Mouse (Mus musculus) cerebellum, postnatal 4 days (tissue): ENCODE measurements at regions not wholly inside any gene's neighbourhood (a gene's known extent, or its start where the extent isn't known, plus 50 kb on each side); places are given as distances from the start of the nearest gene placed in this dataset.

Experiments
- DNase-seq, 2 experiments: peaks; one replicate each; pipeline ENCODE4 v3.0.0; 2022; ENCODE audit warnings: low spot score in 2 of 2, mixed read lengths in 1 of 2

DNA sequence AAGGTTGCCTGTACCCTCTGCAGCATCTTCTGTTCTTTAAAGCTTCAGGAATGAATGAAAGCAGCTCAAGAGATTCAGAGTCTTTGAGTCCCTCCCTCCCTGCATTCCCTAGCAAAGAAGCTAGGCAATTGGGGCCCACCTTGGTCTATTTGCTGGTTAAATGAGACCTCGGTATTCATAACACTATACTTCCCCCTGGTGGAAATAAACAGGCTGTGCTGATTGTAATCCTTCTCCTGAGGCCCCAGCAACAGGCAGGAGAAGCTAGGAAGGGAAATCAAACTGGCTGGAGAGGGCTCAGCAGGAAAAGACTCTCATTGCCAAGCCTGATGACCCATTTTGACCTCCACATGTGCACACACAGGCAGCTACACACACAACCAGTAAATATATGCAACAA is 137.1 kb downstream of the Sh3bp4 start:
- DNase-seq = peak; percentile 16 to 18

DNA sequence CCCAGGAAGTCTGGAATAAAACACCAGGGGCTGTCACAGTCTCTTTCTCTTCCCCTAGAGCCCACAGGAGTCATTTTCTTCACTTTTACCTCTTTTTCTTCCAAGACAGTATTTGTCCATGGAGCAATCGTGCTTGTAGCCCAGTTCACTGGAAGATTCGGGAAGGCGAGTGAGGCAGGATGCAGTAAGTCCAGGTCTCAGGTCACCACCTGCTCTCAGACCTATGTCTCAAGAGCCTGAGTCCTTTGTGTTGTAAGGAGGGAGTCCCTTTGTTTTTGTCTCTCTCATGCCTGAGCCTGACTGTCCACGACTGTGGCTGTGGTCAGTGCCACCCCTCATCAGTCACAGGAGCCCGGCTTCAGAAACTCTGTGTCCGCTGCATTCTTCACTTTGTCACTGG is 140.9 kb downstream of the Sh3bp4 start:
- DNase-seq = no peak

DNA sequence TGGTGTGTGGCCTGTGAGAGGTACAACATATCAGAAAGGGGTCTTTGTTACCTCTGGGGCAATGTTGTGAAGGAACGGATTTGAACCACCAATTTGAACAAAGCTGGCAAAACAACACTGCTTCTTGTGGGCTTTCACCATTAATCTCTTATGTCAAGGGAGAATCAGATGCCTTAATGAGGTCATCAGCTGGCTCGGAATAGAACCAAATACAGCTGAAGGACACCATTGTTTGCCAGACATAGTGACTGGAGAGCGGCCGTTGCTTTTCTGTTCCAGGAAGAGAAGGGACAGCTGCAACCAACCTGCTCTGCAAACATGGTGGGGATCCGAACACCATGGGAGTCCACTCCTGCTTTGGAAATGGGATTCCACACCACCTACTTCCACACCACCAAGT is 158.2 kb downstream of the Sh3bp4 start:
- DNase-seq = no peak

DNA sequence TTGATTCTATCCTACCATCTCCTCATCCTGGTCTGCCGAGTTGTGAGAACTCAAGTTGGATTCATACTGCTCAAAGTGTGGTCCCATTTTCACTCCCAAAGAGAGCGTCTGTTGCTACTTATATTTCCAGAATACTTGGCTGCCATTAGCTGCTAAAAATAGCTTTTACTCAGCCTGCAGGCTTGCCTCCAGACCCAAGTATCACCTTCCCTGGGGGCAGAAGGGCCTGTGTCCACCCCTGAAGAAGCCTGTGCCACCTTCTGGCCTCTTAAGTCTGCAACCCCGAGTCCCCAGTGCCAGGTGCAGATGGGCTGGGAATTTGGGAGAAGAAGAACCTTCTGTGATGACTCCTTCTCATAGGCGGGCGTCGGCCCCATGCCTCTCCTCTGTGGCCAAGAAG is 161.5 kb downstream of the Sh3bp4 start:
- peak in 1 of 2 experiments; percentile 12 for DNase-seq

DNA sequence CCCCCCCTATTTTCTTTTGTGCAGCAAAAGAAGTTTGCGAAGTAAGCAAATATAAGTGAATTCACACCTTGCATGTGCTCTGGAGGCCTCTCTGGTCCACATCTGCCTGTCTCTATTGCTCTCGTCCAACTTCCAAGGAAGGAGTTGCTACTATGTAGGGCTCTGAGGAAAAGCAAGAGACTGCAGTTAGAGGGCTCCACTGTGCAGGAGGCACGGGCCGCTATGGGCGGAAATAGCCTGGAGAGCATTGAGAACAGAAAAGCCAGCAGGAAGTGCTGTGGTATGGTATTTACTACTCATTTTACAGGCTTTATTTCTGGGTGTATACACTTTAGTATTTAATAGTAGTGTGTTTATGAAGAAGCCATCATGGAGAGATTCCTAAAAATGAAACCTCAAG is 162.2 kb downstream of the Sh3bp4 start:
- DNase-seq = peak in 1 of 2 experiments; percentile 16

DNA sequence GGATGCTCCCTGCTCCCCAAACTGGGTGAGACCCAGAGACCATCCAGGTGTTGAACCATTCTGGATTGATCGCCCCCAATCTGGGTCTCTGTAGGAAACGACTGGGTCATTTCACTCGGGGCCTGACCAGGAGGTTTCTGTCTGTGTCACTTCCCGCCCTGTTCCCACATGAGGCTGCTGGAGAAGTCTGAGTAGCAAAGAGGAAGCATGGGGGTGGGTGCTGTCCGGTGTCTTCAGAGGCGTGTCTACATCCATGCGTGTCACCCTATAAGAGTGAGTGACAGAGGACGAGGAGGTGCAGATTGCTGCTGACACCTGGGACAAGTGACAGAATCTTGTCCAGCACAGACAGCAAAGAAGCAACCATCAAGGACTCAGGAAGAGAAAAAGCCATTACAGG is 164.7 kb downstream of the Sh3bp4 start:
- peak in 1 of 2 experiments; percentile 16 for DNase-seq

DNA sequence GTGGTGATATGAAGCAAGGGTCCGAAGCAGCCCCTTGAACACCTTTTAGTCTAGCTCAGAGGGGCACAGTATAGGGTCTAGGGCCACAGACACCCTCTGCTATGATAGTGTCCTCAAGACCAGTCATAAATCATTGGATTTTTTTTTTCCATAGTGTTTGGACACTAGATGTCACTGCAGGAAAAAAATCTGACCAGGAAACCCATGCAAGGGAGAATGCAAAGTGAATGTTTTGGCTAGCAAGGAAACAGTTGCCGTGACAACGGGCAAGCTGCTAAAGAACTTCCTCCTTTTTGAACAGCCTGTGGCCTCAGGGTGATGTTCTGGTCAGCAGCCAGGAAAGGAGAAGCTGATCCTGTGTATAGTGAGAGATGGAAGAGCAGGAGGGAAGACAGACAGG is 165.1 kb downstream of the Sh3bp4 start:
- DNase-seq = peak; percentile 29 to 69

DNA sequence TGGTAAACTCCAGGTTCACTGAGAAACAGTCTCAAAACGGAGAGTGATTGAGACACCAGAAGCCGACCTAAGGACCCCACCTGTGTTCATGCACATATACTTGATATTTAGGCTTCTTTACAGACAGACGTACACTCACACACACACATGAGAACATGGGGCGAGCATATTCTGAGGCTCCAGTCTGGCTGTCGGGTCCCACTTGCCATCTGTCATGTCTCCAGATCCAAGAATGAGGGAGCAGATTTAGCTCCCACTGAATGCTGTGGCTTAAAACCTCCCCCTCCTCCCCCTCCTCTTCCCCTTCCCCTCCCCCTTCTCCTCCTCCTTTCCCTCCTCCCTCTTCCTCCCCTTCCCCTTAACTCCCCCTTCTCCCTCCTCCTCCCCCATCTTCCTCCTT is 167.5 kb downstream of the Sh3bp4 start:
- peak in 1 of 2 experiments; percentile 5 for DNase-seq

DNA sequence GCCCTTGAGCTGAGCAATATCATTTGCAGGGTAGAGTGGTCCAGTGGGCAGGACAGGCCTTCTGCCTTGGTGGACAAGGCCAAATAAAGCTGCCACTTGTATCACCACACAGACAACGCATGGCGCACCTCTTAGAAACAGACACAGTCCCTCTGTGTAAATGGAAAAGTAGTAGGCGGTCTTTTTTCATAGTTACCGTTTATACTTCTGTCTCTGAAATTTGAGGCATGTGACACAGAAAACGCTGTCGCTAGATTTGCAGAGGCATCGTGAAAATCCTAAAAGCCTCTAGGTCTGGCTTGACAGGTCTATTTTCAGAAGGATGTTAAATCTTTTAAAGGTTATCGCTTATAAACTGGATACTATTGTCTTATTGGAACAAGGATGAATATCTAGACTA is 174.4 kb downstream of the Sh3bp4 start:
- peak in 1 of 2 experiments; percentile 0 for DNase-seq

DNA sequence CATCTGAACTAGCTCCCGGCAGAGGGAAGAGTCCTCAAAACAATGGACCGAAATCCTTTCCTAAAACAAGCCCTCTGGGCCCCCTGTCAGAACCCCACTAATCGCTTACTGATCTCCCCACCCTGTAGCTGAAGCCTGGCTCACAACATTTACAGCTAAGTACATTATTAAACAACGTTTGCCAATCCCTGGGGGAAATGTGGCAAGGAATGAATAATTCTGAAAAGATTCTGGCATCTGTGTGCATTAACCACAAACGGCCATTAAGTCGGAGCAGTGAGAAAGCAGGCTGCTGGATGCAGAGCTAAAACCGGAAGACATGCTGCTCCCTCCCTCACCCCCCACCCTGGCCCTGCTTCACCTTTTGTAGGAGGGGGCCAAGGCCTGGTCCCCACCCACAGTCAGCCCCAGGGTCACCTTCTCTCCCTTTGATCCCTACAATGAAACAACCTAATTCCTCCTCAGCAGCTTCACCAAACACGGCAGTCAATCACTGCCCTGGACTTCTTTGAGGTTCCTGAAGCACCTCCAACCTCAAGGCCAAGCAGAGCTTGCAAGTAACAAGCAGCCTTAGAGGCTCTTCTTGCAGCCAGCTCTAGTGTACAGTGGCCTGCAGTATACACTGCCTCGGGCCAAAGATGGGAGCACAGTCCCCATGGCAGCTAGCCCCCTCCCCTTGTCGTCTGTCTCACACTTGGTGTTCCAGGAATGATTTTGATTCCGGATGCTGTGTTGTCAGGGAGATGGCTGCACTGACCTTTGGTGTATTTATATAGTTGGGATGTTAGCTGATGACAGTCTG is 175.2 kb downstream of the Sh3bp4 start:
- peak in 1 of 2 experiments; percentile 17 for DNase-seq

DNA sequence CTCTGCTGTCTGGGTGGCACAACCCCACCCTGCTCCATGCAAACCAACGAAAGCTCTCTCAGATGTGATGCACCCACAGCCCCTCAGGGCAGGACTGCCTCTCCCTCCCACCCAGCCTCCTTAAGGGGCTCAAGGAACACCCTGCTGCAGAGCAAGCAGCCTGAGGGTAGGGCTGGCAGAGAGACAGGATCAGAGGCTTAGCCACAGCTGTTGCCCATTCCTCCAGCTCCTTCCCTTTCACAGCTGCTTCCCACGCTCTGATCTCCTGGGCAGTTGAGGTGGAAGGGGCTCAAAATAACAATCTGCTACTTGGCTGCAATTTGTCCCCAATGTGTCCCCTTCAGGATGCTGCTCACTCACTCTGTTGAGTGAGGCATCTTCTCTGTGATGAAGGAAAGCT is 181.5 kb downstream of the Sh3bp4 start:
- no peak for DNase-seq

DNA sequence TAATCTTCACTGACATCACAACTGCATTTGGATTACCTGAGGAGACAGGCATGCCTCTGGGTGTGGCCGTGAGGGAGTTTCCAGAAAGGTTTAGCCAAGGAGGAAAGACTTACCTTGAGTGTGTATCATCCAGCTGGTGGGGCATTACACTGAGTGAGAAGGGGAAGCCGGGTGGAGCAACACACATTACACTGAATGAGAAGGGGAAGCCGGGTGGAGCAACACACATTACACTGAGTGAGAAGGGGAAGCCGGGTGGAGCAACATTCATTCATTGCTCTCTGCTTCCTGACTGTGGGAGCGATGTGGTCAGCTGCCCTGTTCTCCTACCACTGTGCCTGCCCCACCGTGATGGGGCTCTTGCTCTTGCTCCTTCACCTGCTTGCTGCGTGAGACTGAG is 182.3 kb downstream of the Sh3bp4 start:
- no peak for DNase-seq

DNA sequence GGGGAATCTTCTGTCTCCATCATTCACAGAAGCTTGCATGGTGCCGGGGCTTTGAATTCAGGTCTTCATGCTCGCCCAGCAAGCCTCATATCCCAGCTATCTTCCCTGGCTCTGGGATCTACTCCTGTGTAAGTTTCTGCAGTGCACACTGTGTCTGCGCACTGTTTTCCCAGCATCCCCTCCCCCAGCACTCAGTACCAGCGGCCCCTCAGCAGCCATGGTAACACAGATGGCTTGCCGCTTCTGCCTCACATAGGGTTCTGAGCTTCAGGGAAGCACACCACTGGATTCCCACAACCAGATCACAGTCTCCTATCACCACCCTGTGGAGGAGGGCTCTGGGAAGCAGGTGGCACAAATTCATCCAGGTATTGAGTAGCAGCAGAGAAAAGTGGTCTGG is 187.7 kb downstream of the Sh3bp4 start:
- DNase-seq = no peak

DNA sequence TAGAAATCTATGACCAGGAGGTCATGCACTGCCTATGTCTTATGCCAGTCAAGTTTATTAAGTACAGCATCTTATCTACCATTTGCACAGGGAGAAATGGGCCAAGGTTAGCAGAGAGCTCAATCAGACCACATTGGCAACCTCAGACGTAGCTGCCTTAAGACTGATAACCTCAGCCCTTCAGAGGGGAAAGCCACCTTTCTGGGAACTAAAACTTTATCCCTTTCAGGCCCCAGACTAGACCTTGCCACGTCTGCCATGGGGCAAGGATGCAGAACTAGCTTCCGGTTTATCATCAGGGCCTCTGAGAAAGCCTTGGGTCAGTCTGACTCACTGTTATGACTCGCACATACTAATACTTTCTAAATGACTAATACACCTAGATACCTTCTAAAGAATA is 188.8 kb upstream of the Agap1 start:
- no peak for DNase-seq

DNA sequence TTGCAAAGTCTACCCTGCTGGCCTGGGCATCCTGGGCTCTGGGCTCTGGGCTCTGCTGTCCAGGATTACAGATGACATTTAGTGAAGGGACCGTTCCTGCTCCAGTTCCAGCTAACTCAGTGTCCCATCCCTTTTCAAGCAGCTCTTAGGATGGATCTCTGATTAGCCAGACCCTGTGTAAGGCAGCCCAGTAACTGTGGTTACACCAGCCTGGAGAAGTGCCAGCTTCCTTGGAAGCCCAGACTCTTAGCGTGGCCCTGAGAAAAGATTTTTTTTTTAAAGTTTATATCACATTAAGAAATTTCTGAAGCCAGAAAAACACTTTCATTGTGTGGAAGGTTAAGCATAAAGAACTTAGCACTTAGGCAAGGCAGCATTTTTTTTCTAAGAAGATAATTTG is 185.8 kb upstream of the Agap1 start:
- DNase-seq = no peak

DNA sequence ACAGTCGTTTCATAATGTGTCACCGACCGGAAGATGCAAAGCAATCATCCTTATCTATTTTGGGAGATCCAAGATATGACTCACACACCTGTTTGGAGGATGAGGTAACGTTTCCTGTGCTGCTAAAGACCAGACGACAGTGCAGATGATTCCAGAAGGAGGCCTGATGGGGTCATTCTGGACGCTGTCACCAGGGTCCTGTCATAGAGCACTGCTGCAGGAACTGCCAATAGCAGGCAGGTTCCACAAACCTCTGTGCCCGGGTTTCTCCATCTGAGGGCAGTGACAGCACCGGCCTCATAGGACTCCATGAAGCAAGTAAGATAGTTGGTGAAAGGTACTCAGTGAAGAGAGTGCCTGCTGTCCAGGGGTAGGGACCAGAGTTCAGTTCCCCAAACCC is 182.9 kb upstream of the Agap1 start:
- no peak for DNase-seq

DNA sequence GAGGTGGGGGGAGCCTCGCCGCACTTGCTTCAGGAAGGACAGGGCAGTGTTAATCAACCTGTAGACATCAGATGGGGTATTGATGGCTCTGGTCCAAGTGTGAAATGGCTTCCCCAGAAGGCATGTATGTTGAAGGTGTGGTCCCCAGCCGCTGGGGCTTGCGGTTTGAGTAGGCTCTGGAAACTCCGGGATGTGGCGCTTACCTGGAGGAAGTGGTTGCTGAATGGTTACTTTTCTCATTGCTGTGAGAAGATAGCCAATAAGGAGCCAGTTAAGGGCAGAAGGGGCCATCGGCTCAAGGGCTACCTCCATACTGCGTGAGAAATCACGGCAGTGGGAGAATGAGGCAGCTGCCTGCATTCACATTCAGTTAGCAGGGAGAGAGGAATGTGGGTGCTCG is 181.6 kb upstream of the Agap1 start:
- DNase-seq = no peak

DNA sequence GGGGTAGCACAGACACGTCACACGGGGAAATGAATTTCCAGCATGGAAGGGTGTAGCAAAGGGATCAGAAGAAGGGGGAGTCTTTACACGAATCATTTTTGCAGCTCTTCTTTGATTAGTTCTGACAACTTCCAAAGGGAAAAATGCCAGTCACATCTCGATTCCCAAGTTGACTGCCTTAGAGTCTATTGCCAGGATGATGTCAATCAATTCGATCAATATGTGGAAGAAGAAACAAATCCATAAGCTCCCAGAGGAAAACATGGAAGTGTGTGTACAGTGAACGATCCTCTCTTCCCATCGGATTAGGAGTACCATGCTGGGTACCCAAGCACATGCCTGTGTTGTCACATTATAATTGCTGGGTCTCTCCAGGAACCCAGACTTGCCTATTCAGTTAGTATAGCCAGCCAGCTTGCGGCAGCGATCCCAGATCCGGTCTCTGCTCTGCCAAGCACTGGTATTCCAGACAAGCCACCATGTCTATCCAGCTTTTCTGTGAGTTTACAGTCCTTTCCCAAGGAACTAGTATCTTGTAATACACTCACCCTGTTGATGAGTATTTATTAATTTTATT is 180.7 kb upstream of the Agap1 start:
- no peak for DNase-seq

DNA sequence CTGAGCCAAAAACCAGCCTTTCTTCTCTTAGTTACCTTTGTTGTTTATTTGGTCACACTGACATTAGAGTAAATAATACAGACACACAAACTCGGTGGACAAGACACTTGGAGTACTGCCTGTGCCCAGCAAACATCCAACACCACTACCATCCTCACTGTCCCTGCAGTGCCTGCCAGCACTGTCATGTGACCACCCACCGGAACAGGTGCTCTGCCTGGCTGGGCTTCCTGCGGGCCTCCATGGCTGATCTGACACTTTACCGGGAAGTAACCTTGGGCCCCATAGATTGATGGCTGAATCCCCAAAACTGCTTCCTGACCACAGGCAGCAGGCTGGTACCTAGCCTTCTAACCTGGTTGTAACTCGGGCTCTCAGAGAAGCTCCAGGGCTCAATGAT is 175.2 kb upstream of the Agap1 start:
- DNase-seq = no peak

DNA sequence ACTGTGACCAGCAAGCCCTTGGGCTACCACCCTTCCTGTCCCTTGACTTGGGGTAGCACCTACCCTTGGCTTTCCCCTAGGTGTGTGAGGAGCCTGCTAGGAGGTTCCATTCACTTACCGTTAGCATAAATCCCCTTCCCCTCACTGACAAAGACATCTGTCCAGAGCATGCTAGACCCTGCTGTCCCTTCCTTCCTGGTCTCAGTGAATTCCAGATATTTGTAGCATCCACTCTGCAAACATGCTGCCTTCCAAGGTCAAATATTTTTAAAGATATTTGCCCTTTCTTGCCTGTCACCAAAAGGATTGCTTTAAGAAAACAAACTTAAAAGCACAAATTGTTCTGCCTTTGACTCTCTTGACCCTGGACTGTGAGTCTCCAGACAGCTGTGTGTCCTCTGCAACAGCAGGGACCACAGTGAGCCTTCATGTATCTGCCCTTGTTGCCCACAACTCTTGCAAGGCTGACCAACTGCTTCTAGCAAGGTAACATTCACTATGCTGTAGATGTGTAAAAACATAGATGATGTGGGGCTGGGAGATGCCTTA is 173.4 kb upstream of the Agap1 start:
- DNase-seq = no peak

DNA sequence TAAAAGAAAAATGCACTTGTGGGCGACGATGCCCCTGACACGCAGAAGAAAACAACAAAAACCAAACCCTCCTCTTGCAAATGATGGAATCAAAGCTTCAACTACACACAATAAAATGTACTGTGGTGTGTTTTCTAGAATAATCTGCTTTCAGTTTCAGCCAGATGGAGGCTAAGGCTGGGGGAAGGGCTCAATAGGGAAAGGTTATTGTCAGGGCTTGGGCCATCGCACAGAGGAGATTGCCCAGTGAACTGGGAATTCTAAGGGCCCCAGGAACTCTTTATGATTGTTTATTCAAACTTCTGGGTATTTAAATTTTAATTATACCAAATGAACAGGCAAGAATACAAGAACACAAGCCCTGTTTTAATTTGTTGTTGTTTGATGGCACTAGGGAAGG is 169.6 kb upstream of the Agap1 start:
- no peak for DNase-seq

DNA sequence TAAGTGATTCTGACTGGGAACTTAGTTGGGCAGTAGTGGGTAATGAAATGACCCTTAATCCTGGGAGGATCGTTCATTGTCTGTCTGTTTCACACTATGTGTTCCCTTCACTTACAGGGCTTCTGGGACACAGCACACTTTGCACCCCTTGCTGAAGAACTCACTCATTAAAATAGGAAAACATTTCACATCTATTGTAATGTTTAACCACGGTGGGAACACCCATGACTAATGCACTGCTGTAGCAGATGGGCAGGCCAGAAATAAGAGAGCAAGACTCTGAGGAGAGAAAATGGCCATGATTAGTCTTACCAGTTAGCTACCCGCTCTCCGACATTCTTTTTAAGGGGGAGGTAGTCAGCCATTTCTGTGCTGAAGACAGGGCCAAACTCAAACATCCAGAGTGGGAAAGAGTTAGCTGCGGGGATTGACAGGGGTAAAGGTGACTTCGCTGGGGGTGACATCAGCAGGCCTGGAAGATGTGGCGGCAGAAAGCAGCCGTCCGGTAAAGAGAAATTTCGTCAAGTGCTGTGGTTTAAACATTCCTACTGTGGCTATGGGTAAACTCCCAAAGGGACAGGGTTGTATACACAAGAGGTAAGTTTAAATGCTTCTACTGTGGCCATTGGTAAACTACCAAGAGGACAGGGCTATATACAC is 167.3 kb upstream of the Agap1 start:
- no peak for DNase-seq

DNA sequence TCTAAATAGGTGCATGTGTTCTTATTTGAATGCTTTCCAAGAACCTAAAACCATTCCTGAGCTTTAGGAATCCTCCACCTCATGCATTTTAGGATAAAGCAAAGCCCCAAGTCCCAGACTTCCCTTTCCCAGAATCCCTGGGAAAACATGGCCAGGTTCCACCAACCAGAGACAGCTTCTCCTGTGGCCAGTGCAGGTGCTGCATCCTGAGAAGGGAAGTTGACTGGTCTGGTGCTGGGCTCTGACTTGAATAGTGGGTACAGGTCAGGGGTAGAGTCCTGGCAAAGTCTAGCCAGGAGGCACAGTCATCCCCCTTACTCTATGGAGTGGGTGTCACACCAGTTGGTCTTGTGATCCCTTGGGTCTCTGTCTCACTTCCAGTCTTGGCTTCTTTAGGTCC is 166.6 kb upstream of the Agap1 start:
- no peak for DNase-seq
